7 mouse cellular contexts compared by ENCODE assay signal in genomic region chr13:62854666-62855065, GRCm38 (mm10). TPM values are rescaled to one million over a fixed set of nuclear protein-coding genes. Genes with fewer than 3 reads are reported as not detected.
DNase-seq lines count a peak whose midpoint lies in the region; ATAC-seq and TF ChIP-seq lines count a peak whose summit lies in the region.

No protein-coding gene starts in this region.

- in situ Hi-C loops in Patski (cut with MboI; ENCODE audit: low pct_unique_long_range_greater_than_20kb), result loop anchor here (10.0 to 25.0 kb wide), 2 partner anchors 390 to 917 kb away; partner anchors contain the start of gene Gm49359

- H3K4me3 ChIP-seq in intestine, embryonic 15.5 days (replicated peaks), result no peak overlapping the region
- H3K4me3 ChIP-seq in midbrain, embryonic 15.5 days, result 0 out of 2 replicates have a peak overlapping the region, but pooled peaks have one; percentile 1
- no peak overlapping the region for H3K4me3 ChIP-seq in spleen, adult 2 months (ENCODE audit: extremely low read depth, insufficient read depth, insufficient read length)

- H3K9ac ChIP-seq in intestine, embryonic 15.5 days, result no peak overlapping the region
- H3K9ac ChIP-seq in midbrain, embryonic 15.5 days, result no peak overlapping the region

- H3K9me3 ChIP-seq in intestine, embryonic 15.5 days, result no peaks in the 10 kb centered on the region
- H3K9me3 ChIP-seq in midbrain, embryonic 15.5 days, result no peaks in the 10 kb centered on the region

- 19% methylated on average over 15 of the region's 15 CpGs for WGBS in intestine, embryonic 15.5 days
- 11% methylated on average over 15 of the region's 15 CpGs for WGBS in midbrain, embryonic 15.5 days
- WGBS in spleen, adult 2 months, result 15% methylated on average over 15 of the region's 15 CpGs

- DNase-seq in Patski (ENCODE audit: low read depth, low spot score), result no peak
- peak; percentile 50 for DNase-seq in cerebellum, adult 8-10 months
- DNase-seq in gastrocnemius, adult 8-10 months (ENCODE audit: low spot score in 2 of 2), result peak; percentile 33 to 34
- DNase-seq in left cerebral cortex, postnatal 4 days, result peak; percentile 69
- peak; percentile 8 to 55 for DNase-seq in spleen, adult 2 months (ENCODE audit: low read depth in 1 of 2, low spot score in 2 of 2)

- H3K27me3 ChIP-seq in Patski, result no peaks in the 10 kb centered on the region
- H3K27me3 ChIP-seq in intestine, embryonic 15.5 days (replicated peaks), result no peaks in the 10 kb centered on the region
- no peaks in the 10 kb centered on the region for H3K27me3 ChIP-seq in midbrain, embryonic 15.5 days (replicated peaks)
- no peaks in the 10 kb centered on the region for H3K27me3 ChIP-seq in spleen, adult 2 months (ENCODE audit: control insufficient read depth, insufficient read depth, low read length)

- TF ChIP-seq CTCF in Patski (IDR thresholded peaks at IDR 0.05), result peak; percentile 96
- TF ChIP-seq CTCF in spleen, adult 2 months (IDR thresholded peaks at IDR 0.05; ENCODE audit: extremely low read depth, insufficient read depth, insufficient read length, insufficient replicate concordance), result peak; percentile 84; the same call in 1 of the 2 replicates

- intact Hi-C loops in left cerebral cortex, postnatal 4 days (cut with DNase I), result loop anchor here (10.0 kb wide), 2 partner anchors 230 to 390 kb away; partner anchors contain the start of genes 6720489N17Rik and Gm49359

- no peak for TF ChIP-seq POLR2A in spleen, adult 2 months (IDR thresholded peaks at IDR 0.05; ENCODE audit: low read depth, low read length)

- POLR2A ChIA-PET in Patski (lab: Charles Lee), result no interaction called here

- no peaks in the 10 kb centered on the region for H3K36me3 ChIP-seq in intestine, embryonic 15.5 days
- no peaks in the 10 kb centered on the region for H3K36me3 ChIP-seq in midbrain, embryonic 15.5 days (replicated peaks)
- no peaks in the 10 kb centered on the region for H3K36me3 ChIP-seq in spleen, adult 2 months (ENCODE audit: control insufficient read depth, insufficient read depth, low read length)

- CTCF ChIA-PET in Patski (lab: Charles Lee), result interaction anchor here (1.3 to 2.7 kb wide), 2 partner anchors 13 to 227 kb away, joined by 3 to 18 read pairs; no protein-coding TSS in a partner anchor

- H3K27ac ChIP-seq in intestine, embryonic 15.5 days, result no peak overlapping the region
- H3K27ac ChIP-seq in midbrain, embryonic 15.5 days, result no peak overlapping the region
- H3K27ac ChIP-seq in spleen, adult 2 months (ENCODE audit: insufficient read depth, low read length), result no peak overlapping the region

- H3K4me1 ChIP-seq in intestine, embryonic 15.5 days (replicated peaks), result 0 out of 2 replicates have a peak, but pooled peaks cover 2% of the 10 kb centered on the region
- no peaks in the 10 kb centered on the region for H3K4me1 ChIP-seq in midbrain, embryonic 15.5 days
- H3K4me1 ChIP-seq in spleen, adult 2 months (ENCODE audit: control insufficient read depth, insufficient read depth, insufficient read length), result peaks cover 2% of the 10 kb centered on the region; the same call in 1 of the 2 replicates

- H3K4me2 ChIP-seq in intestine, embryonic 15.5 days (replicated peaks), result 0 out of 2 replicates have a peak overlapping the region, but pooled peaks have one; percentile 14
- H3K4me2 ChIP-seq in midbrain, embryonic 15.5 days, result peak overlapping the region; percentile 14; the same call in 1 of the 2 replicates

- no peak for ATAC-seq in Patski
- ATAC-seq in intestine, embryonic 15.5 days, result no peak
- no peak for ATAC-seq in midbrain, embryonic 15.5 days (replicated peaks)

RNA-seq across cellular contexts. Expression of gene Fbp2, which starts 3.6 kb away (rescaled TPM):
- 0.32 TPM for polyA plus RNA-seq in Patski (2021)
- 100 to 1,000 TPM in 1 of 4 experiments, 10 to 100 TPM in 3; 29.0 to 122 (median 55.0) TPM for total RNA-seq in gastrocnemius, adult 8-10 months (2022)
- 246 and 281 TPM in 2 replicates for polyA plus RNA-seq in intestine, embryonic 15.5 days (2015; fragmentation: Nextera tagmentation; extraction: Ambion mirVana)
- total RNA-seq in left cerebral cortex, postnatal 4 days (2021), result under 1 TPM in 1 of 2 experiments, not detected in 1; 0.79 TPM
- polyA plus RNA-seq in midbrain, embryonic 15.5 days (2015; fragmentation: Nextera tagmentation; extraction: Ambion mirVana), result 1.1 and 1.3 TPM in 2 replicates
- polyA plus RNA-seq in spleen, adult 2 months (2012; rRNA removed), result not detected in 2 replicates

RNA-seq across cellular contexts. Expression of gene Fbp1, which starts 33.4 kb away (rescaled TPM):
- not detected for polyA plus RNA-seq in Patski (2021)
- total RNA-seq in gastrocnemius, adult 8-10 months (2022), result under 1 TPM in 1 of 4 experiments, not detected in 3; 0.78 TPM
- polyA plus RNA-seq in intestine, embryonic 15.5 days (2015; fragmentation: Nextera tagmentation; extraction: Ambion mirVana), result 2.2 and 4.0 TPM in 2 replicates
- under 1 TPM; 0.46 to 0.92 TPM for total RNA-seq in left cerebral cortex, postnatal 4 days (2021)
- polyA plus RNA-seq in midbrain, embryonic 15.5 days (2015; fragmentation: Nextera tagmentation; extraction: Ambion mirVana), result 0.30 and 0.61 TPM in 2 replicates
- polyA plus RNA-seq in spleen, adult 2 months (2012; rRNA removed), result 0.29 and 0.43 TPM in 2 replicates

Comparison
In these comparisons a context has a peak if more than half of its experiments do, and no peak if none do; other contexts are left out.
1. RNA of gene Fbp2, which starts 3.6 kb away (polyA plus RNA-seq): 246 to 281 TPM in intestine, embryonic 15.5 days; 1.1 to 1.3 TPM in midbrain, embryonic 15.5 days, 0.32 TPM in Patski (single experiment) and not detected in spleen, adult 2 months; every median in the first group is over 100 times any median in the second.